8 mouse cellular contexts compared by ENCODE assay signal in genomic region chr19:47820832-47821493, GRCm38 (mm10). TPM values are rescaled to one million over a fixed set of nuclear protein-coding genes. Genes with fewer than 3 reads are reported as not detected.
A peak's percentile ranks its signal among the peaks of the same experiment; 100 is the strongest.
DNase-seq lines count a peak whose midpoint lies in the region; ATAC-seq and TF ChIP-seq lines count a peak whose summit lies in the region.

No protein-coding gene starts in this region.

- H3K27me3 ChIP-seq in forebrain, embryonic 10.5 days (ENCODE audit: poor library complexity, severe bottlenecking), result peaks cover 11% of the 10 kb centered on the region
- H3K27me3 ChIP-seq in forebrain, embryonic 15.5 days, result no peaks in the 10 kb centered on the region
- no peaks in the 10 kb centered on the region for H3K27me3 ChIP-seq in forebrain, postnatal 0 days (ENCODE audit: insufficient read depth, low read length)
- H3K27me3 ChIP-seq in intestine, embryonic 15.5 days (replicated peaks), result 0 out of 2 replicates have a peak, but pooled peaks cover 5% of the 10 kb centered on the region
- no peaks in the 10 kb centered on the region for H3K27me3 ChIP-seq in midbrain, embryonic 15.5 days (replicated peaks)

- H3K9me3 ChIP-seq in forebrain, embryonic 10.5 days, result no peaks in the 10 kb centered on the region
- no peaks in the 10 kb centered on the region for H3K9me3 ChIP-seq in forebrain, embryonic 15.5 days
- no peaks in the 10 kb centered on the region for H3K9me3 ChIP-seq in forebrain, postnatal 0 days (ENCODE audit: low read length)
- H3K9me3 ChIP-seq in intestine, embryonic 15.5 days, result no peaks in the 10 kb centered on the region
- H3K9me3 ChIP-seq in midbrain, embryonic 15.5 days, result no peaks in the 10 kb centered on the region

- no peak overlapping the region for H3K9ac ChIP-seq in forebrain, embryonic 15.5 days (replicated peaks)
- no peak overlapping the region for H3K9ac ChIP-seq in forebrain, postnatal 0 days
- no peak overlapping the region for H3K9ac ChIP-seq in intestine, embryonic 15.5 days
- H3K9ac ChIP-seq in midbrain, embryonic 15.5 days, result no peak overlapping the region

- H3K4me1 ChIP-seq in forebrain, embryonic 10.5 days, result peaks cover 25% of the 10 kb centered on the region
- H3K4me1 ChIP-seq in forebrain, embryonic 15.5 days, result 0 out of 2 replicates have a peak, but pooled peaks cover 3% of the 10 kb centered on the region
- no peaks in the 10 kb centered on the region for H3K4me1 ChIP-seq in forebrain, postnatal 0 days (ENCODE audit: insufficient read depth)
- no peaks in the 10 kb centered on the region for H3K4me1 ChIP-seq in intestine, embryonic 15.5 days (replicated peaks)
- H3K4me1 ChIP-seq in midbrain, embryonic 15.5 days, result 0 out of 2 replicates have a peak, but pooled peaks cover 6% of the 10 kb centered on the region

- no peaks in the 10 kb centered on the region for H3K36me3 ChIP-seq in forebrain, embryonic 10.5 days (replicated peaks)
- no peaks in the 10 kb centered on the region for H3K36me3 ChIP-seq in forebrain, embryonic 15.5 days
- no peaks in the 10 kb centered on the region for H3K36me3 ChIP-seq in forebrain, postnatal 0 days (ENCODE audit: insufficient read depth)
- H3K36me3 ChIP-seq in intestine, embryonic 15.5 days, result no peaks in the 10 kb centered on the region
- H3K36me3 ChIP-seq in midbrain, embryonic 15.5 days (replicated peaks), result no peaks in the 10 kb centered on the region

- peak; percentile 82 for DNase-seq in forebrain, embryonic 10.5 days (ENCODE audit: extremely low spot score, low spot score)
- DNase-seq in c-Kit-positive CD71-positive TER-119-positive erythroid progenitor cells, embryonic 14.5 days (ENCODE audit: low spot score), result peak; percentile 54
- DNase-seq in forebrain, postnatal 0 days, result peak; percentile 90
- DNase-seq in left cerebral cortex, postnatal 25 days (ENCODE audit: low spot score in 2 of 2), result peak; percentile 75 to 77
- DNase-seq in spleen, adult 12 weeks (ENCODE audit: low spot score), result peak; percentile 39

- no peak for ATAC-seq in forebrain, embryonic 15.5 days (replicated peaks)
- ATAC-seq in forebrain, postnatal 0 days, result peak; percentile 42; the same call in 1 of the 2 replicates
- ATAC-seq in intestine, embryonic 15.5 days, result peak; percentile 65
- peak; percentile 45; the same call in 1 of the 2 replicates for ATAC-seq in midbrain, embryonic 15.5 days (replicated peaks)

- no peak overlapping the region for H3K4me2 ChIP-seq in forebrain, embryonic 15.5 days (replicated peaks)
- no peak overlapping the region for H3K4me2 ChIP-seq in forebrain, postnatal 0 days (ENCODE audit: low read depth)
- H3K4me2 ChIP-seq in intestine, embryonic 15.5 days (replicated peaks), result 0 out of 2 replicates have a peak overlapping the region, but pooled peaks have one; percentile 5
- no peak overlapping the region for H3K4me2 ChIP-seq in midbrain, embryonic 15.5 days

- 0 out of 2 replicates have a peak overlapping the region, but pooled peaks have one; percentile 8 for H3K27ac ChIP-seq in forebrain, embryonic 10.5 days
- H3K27ac ChIP-seq in forebrain, embryonic 15.5 days (replicated peaks), result no peak overlapping the region
- H3K27ac ChIP-seq in forebrain, postnatal 0 days (ENCODE audit: low read depth, low read length), result no peak overlapping the region
- no peak overlapping the region for H3K27ac ChIP-seq in intestine, embryonic 15.5 days
- H3K27ac ChIP-seq in midbrain, embryonic 15.5 days, result no peak overlapping the region

- TF ChIP-seq CTCF in forebrain, postnatal 0 days (IDR thresholded peaks at IDR 0.05; ENCODE audit: low read depth), result peak; percentile 84

- WGBS in forebrain, embryonic 10.5 days, result 24% methylated on average over 8 of the region's 9 CpGs
- WGBS in forebrain, embryonic 15.5 days, result 22% methylated on average over 8 of the region's 9 CpGs
- WGBS in forebrain, postnatal 0 days, result 19% methylated on average over 8 of the region's 9 CpGs
- 16% methylated on average over 9 of the region's 9 CpGs for whole genome bisulfite sequencing in intestine, embryonic 15.5 days
- 20% methylated on average over 8 of the region's 9 CpGs for WGBS in midbrain, embryonic 15.5 days

- no peak overlapping the region for H3K4me3 ChIP-seq in forebrain, embryonic 10.5 days
- H3K4me3 ChIP-seq in forebrain, embryonic 15.5 days, result no peak overlapping the region
- no peak overlapping the region for H3K4me3 ChIP-seq in forebrain, postnatal 0 days (ENCODE audit: low read depth, low read length)
- H3K4me3 ChIP-seq in intestine, embryonic 15.5 days (replicated peaks), result no peak overlapping the region
- H3K4me3 ChIP-seq in midbrain, embryonic 15.5 days, result no peak overlapping the region

- intact Hi-C loops in left cerebral cortex, postnatal 25 days (cut with DNase I), result loop anchor here (2.0 to 5.0 kb wide), 4 partner anchors 89 to 464 kb away; partner anchors contain the start of gene Sfr1

RNA-seq across cellular contexts. Expression of gene Gsto1, which starts 33.8 kb away (rescaled TPM):
- polyA plus RNA-seq in forebrain, embryonic 10.5 days (2016; fragmentation: Nextera tagmentation; extraction: Ambion mirVana), result 115 and 120 TPM in 2 replicates
- 98.9 and 110 TPM in 2 replicates for polyA plus RNA-seq in forebrain, embryonic 15.5 days (2015; fragmentation: Nextera tagmentation; extraction: Ambion mirVana)
- 120 and 187 TPM in 2 replicates for total RNA-seq in forebrain, postnatal 0 days (2014; rRNA removed)
- polyA plus RNA-seq in forebrain, postnatal 0 days (2015; fragmentation: Nextera tagmentation; extraction: Ambion mirVana), result 166 and 184 TPM in 2 replicates
- polyA plus RNA-seq in intestine, embryonic 15.5 days (2015; fragmentation: Nextera tagmentation; extraction: Ambion mirVana), result 468 and 476 TPM in 2 replicates
- 10 to 100 TPM; 51.7 to 52.6 TPM for total RNA-seq in left cerebral cortex, postnatal 25 days (2021)
- 136 and 139 TPM in 2 replicates for polyA plus RNA-seq in midbrain, embryonic 15.5 days (2015; fragmentation: Nextera tagmentation; extraction: Ambion mirVana)

RNA-seq across cellular contexts. Expression of gene Gsto2, which starts 44.4 kb away (rescaled TPM):
- 0.76 and 0.81 TPM in 2 replicates for polyA plus RNA-seq in forebrain, embryonic 10.5 days (2016; fragmentation: Nextera tagmentation; extraction: Ambion mirVana)
- 0.86 and 1.3 TPM in 2 replicates for polyA plus RNA-seq in forebrain, embryonic 15.5 days (2015; fragmentation: Nextera tagmentation; extraction: Ambion mirVana)
- total RNA-seq in forebrain, postnatal 0 days (2014; rRNA removed), result 0.77 and 0.95 TPM in 2 replicates
- polyA plus RNA-seq in forebrain, postnatal 0 days (2015; fragmentation: Nextera tagmentation; extraction: Ambion mirVana), result 0.88 and 0.93 TPM in 2 replicates
- polyA plus RNA-seq in intestine, embryonic 15.5 days (2015; fragmentation: Nextera tagmentation; extraction: Ambion mirVana), result 0.68 and 0.97 TPM in 2 replicates
- total RNA-seq in left cerebral cortex, postnatal 25 days (2021), result 1 to 10 TPM; 1.6 to 1.7 TPM
- polyA plus RNA-seq in midbrain, embryonic 15.5 days (2015; fragmentation: Nextera tagmentation; extraction: Ambion mirVana), result 0.74 and 1.4 TPM in 2 replicates

Comparison
In these comparisons a context has a peak if more than half of its experiments do, and no peak if none do; other contexts are left out.
1. DNase-seq: peak in every context shown above with its lines; median percentile 90 in forebrain, postnatal 0 days; 82 in forebrain, embryonic 10.5 days; 76 in left cerebral cortex, postnatal 25 days; 54 in c-Kit-positive CD71-positive TER-119-positive erythroid progenitor cells, embryonic 14.5 days; 39 in spleen, adult 12 weeks.